Mouse (Mus musculus): ENCODE measurements around the gene Map3k14. TPM values are rescaled to one million over a fixed set of nuclear protein-coding genes. Genes with fewer than 3 reads are reported as not detected.
A peak's percentile ranks its signal among the peaks of the same experiment; 100 is the strongest.
"Not testable (repeated sequence)": the region's sequence is repeated elsewhere in the genome, so short reads cannot be mapped to it uniquely, and the experiment has no call there.

Map3k14 gene
- total RNA-seq, 4 experiments from 2014 or later = 3.1 to 6.5 (median 5.0) TPM

- peak; percentile 30 to 67 for DNase-seq (ENCODE audit: low spot score in 2 of 2)
Observed at GRCm38 (mm10) chr11:103247504-103248177, 19.6 kb downstream of the Map3k14 start.

DNA sequence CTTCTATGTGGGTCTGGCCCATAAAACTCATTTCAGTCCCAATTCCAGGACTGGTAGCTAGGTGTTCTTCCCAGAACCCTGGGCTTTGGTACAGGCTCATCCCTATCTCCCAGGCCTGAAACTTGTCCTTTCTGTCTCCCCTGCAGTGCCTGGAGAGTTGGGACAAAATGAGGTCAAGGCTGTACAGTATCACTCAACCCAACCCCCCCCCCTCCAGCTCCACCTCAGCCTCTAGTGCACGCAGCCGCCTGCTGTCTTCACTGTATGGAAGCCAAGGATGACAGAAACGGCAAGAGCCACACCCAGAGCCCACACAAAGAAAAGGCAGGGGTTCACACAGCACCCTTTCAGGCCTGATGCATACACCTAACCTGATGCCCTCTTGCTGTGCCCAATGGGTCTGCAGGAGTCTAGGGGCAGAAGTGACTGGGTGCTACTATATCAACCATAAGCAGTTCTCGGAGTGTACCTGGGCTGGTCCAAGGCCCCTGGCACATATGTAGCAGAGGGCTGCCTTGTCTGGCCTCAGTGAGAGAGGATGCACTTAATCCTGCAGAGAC, 20.5 kb downstream of the Map3k14 start:
- no peak for DNase-seq (ENCODE audit: low spot score in 2 of 2)

DNA sequence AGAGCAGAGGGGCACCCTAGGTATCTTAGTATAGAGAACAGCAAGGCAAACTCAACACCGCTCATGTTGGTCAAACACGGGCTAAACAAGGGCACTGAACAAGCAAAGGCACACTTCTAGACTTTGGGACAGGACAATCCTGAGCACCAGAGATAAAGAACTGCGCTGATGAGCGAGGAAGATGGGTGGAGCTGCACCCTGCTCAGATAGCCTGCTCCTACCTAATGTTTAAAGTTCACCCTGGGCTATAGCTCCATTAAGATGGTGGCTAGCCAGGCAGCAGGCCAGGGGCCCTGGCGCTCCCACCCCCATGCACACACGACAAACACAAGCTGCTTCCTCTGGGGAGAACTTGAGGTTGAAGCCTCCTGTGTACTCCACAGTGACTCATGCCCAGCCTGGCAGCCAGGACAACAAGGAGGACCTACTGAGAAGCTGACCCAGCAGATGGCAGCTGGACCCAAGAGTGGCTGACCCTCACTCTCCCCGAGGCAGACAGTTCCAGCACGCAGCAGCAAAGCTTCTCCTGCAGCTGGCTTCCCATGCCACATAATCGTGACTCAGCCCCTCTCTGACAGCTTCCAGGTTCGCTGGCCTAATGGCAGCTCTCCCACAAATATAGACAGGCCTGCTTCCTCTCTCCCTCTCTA, 21.1 kb downstream of the Map3k14 start:
- DNase-seq (ENCODE audit: low spot score in 2 of 2) = peak in 1 of 2 experiments; percentile 48

- DNase-seq (ENCODE audit: low spot score in 2 of 2) = no peak
Observed at GRCm38 (mm10) chr11:103244856-103245255, 22.4 kb downstream of the Map3k14 start.

DNA sequence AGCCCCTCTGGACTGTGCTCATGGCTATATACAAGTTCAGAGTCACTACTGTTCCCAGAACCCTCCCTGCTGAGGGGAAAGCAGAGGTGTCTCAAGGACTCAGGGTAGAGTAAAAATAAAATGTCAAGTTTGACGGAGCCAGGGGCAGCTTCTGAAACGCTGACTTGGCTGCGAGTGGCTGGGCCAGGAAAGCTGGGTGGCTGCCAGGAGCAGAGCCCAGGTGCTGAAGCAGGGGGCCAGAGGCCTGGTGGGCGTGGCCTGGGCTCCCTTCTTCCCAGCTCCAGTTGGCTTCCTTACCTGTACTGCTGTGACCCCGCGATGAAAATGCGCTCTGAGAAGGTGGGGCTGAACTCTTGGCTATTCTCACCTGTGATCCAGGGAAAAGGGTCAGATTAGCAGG, 26.5 kb downstream of the Map3k14 start:
- no peak for DNase-seq (ENCODE audit: low spot score in 2 of 2)

DNA sequence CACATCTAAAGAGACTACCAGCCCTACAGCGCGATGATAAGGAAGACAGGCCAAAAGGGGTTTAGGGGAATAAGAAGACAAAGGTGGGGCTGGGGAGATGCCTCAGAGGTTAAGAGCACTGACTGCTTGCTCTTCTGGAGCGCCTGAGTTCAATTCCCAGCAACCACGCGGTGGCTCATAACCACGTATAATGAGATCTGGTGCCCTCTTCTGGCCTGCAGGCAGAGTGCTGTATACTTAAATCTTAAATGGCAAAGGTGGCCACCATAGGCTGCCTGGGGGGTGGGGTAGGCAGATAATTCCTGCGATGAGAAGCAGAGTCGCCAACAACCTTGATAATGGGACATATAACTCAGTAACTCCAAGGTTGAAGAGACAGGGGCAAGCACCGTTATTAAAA, 29.5 kb downstream of the Map3k14 start:
- no peak for DNase-seq (ENCODE audit: low spot score in 2 of 2)

DNA sequence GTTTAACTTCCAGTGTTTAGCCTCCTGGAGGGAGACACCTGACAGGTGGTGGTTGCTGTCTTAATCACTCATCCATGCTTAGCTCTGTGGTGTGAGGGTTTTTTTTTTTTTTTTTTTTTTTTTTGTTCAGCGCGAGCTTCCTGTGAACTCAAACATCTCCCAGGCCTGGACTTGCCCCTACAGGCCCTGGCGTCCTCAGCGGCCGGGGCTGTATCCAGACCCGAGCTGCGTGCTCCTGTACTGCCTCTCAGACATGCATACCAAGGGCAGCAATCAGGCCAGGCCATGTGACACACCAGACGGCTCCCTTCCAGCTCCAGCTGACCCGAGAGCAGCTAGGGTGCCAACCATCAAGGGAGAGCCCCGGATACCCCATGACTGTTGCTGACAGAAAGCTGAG, 30.4 kb downstream of the Map3k14 start:
- DNase-seq (ENCODE audit: low spot score in 2 of 2) = no peak

DNA sequence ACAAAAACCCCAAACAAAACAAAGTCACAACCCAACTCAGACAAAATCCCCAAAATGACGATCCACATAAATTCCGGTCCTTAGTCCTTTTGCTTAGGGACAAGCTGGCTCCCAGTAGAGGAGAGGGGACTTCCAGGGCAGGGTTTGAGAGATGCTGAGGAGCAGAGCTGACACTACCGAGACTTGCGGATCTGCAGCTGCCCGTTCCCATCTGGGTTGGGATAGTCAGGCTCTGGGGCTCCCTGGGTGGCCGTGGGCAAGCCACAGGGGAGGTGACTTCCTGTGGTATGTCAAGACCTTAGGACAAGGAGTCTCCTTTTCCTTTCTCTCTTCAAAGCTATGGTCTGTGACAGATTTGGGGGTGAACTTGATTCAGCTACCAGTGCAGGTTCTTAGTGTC, 30.8 kb downstream of the Map3k14 start:
- DNase-seq (ENCODE audit: low spot score in 2 of 2) = no peak

- no peak for DNase-seq (ENCODE audit: low spot score in 2 of 2)
Observed at GRCm38 (mm10) chr11:103235702-103236101, 31.6 kb downstream of the Map3k14 start.

DNA sequence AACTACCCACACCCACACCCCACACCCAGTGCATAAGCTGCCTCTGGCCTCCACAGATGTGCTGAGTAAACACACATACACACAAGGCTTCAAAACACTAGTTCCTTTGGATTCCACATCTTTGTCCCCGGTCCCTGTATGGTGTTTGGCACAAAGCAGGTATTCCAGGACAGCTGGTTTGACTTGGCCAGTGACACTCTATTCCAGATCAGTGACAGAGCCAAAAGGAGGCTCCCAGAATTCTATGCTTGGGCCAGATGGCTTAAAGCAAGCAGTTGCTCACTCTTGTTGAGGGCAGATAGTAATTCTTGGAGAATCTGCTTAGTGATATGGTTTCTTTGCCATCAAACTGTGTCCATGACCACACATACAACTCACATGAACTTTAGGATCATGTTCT, 32.8 kb downstream of the Map3k14 start:
- no peak for DNase-seq (ENCODE audit: low spot score in 2 of 2)

DNA sequence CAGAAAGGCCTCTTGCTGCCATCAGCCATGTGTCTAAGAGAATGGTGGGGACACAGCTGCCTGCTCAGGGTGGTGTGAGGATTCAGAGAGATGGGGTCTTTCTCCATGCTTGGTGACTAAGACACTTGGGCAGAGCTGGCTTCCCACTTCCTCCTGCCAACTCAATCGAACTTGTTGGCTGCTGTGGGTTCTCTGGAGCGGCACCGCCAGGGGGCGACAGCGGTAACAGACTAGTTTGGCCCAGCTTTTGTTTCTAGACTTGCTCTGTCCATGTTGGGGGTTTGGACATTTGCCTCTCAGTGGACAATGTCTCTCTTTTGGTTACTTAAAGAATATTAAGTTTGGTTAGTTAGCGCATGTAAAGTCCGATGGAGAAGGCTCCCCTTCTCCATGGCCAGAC, 34.3 kb downstream of the Map3k14 start:
- DNase-seq (ENCODE audit: low spot score in 2 of 2) = peak; percentile 66 to 74

- DNase-seq (ENCODE audit: low spot score in 2 of 2) = no peak
Observed at GRCm38 (mm10) chr11:103231367-103231766, 35.9 kb downstream of the Map3k14 start.

DNA sequence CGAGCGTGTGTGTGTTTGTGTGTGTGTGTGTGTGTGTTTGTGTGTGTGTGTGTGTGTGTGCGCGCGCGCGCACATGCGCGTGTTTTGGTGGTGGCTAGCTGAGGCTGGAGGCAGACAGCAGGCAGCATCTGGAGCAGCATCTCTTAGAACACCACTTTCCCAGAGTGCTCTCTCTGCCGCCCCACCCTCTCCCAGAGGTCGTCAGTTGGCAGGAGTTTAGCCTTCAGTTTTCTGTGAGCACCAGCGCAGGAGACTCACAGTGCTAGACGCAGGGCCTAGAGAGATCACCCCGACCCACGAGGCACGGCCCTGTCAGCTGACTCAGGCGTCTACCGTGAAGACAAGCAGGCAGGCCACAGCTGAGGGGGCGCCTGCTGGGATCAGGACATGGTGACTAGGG, 36.6 kb downstream of the Map3k14 start:
- DNase-seq (ENCODE audit: low spot score in 2 of 2) = no peak

DNA sequence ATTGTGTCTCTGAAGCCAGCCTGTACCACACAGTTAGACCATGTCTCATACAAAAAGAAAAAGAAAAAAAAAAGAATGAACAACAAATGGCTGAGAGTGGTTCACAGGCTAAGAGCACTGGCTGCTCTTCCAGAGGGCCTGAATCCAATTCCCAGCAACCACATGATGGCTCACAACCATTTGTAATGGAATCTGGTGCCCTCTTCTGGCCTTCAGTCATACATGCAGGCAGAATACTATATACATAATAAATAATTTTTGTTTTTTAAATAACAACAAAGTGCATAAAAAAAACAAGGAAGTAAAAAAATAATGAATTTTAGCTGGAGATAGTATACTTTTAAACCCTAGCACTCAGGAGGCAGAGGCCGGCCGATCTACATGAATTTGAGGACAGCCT, 37.7 kb downstream of the Map3k14 start:
- no peak for DNase-seq (ENCODE audit: low spot score in 2 of 2)

GRCm38 (mm10) chr11:103223951-103224456, 43.3 kb downstream of the Map3k14 start:
- no peak for DNase-seq (ENCODE audit: low spot score in 2 of 2)

GRCm38 (mm10) chr11:103223444-103223843, 43.8 kb downstream of the Map3k14 start:
- peak in 1 of 2 experiments; percentile 55 for DNase-seq (ENCODE audit: low spot score in 2 of 2)

- not testable (repeated sequence) for DNase-seq (ENCODE audit: low spot score in 2 of 2)
Observed at GRCm38 (mm10) chr11:103222718-103223117, 44.6 kb downstream of the Map3k14 start.

GRCm38 (mm10) chr11:103221437-103221836, 45.8 kb downstream of the Map3k14 start:
- no peak for DNase-seq (ENCODE audit: low spot score in 2 of 2)

DNA sequence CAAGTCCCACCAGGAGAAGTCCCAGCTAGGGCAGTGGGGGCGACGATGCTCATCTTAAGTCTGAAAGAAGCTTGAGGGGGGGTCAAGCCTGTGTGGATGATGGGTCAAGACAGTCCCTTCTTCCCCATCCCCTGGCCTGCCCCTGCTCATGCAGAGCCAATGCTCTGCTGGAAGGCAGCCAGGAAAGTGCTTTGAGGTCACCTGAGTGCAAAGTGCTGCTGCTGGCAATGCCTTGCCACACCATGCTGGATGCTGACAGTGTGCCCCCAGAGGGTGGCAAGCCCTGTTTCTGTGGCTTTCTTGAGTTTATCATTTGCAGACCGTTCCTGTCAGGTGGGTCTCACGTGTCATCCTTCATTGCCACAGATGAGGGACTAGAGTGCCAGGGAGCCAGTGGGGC, 47.3 kb downstream of the Map3k14 start:
- no peak for DNase-seq (ENCODE audit: low spot score in 2 of 2)

- no peak for DNase-seq (ENCODE audit: low spot score in 2 of 2)
Observed at GRCm38 (mm10) chr11:103219259-103219658, 48.0 kb downstream of the Map3k14 start.

GRCm38 (mm10) chr11:103218517-103218901, 48.8 kb downstream of the Map3k14 start:
- DNase-seq (ENCODE audit: low spot score in 2 of 2) = no peak

GRCm38 (mm10) chr11:103217790-103218516, 49.3 kb downstream of the Map3k14 start, which contains the start of gene Spata32:
Spata32 (minus strand) TSS chr11:103218432.
- DNase-seq (ENCODE audit: low spot score in 2 of 2) = peak; percentile 44 to 67
